Mouse (Mus musculus) spleen, postnatal 4 days (tissue): ENCODE results near the gene Chd2.

Source experiments
- DNase-seq, 2 experiments: peaks; one replicate each; pipeline ENCODE4 v3.0.0; 2022; ENCODE audit warnings: low spot score in 2 of 2

Chd2 gene

DNA sequence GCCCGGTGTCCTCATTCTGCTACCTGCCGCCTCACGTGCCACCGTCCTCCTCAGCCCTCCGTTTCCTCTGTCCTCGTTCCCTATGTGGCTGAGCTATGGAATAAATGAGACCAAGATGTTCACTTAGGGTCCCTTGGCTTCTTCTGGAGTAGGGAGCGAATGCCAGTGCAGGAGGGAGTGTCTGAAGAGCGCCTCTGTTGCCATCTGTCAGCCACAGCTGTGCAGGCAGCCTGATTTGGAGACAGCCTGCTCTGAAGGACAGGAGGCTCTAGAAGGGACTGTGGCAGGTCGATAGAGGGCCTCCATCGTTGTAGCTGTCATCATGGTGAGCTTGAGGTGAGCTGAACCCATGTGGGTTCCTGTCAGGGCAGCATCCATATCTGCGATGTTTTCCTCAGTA lies 136.1 kb downstream of the Chd2 start:
- no peak for DNase-seq

DNA sequence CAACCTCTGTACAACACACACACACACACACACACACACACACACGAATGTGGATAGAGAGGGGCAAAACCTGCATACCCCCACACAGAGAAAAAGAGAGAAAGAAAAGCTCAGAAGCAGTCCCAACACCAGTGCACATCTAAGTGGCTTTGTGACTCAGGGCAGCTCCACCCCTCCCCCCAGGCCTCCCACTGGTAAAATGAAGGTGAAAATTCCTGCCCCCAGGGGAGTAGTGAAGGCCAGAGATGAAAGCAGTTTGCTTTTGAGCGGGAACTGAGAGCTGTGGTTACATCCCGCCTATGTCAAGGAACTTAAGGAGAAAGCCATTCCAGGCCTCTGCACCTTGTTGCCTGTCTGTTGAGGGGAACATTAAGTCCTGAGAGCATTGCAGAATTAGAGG lies 138.1 kb downstream of the Chd2 start:
- no peak for DNase-seq

DNA sequence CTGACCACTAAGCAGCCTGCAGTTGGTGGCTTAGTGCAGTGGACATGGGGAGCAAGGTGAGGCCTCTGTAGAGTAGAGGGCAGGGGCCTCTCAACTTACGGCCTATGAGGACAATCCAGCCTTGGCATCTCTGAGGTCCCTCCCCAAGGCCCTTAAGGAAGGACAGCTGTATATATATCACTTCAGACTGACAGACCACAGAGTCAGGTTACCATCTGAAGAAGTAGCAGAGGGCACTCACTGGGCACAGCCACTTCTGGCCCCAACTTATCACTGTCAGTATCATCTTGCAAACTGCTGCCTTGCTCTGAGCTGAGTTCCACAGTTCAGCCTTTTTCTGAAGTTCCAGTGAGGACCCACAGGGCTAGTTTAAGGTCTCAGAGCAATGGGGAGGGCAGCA lies 139.0 kb downstream of the Chd2 start:
- DNase-seq, result no peak

DNA sequence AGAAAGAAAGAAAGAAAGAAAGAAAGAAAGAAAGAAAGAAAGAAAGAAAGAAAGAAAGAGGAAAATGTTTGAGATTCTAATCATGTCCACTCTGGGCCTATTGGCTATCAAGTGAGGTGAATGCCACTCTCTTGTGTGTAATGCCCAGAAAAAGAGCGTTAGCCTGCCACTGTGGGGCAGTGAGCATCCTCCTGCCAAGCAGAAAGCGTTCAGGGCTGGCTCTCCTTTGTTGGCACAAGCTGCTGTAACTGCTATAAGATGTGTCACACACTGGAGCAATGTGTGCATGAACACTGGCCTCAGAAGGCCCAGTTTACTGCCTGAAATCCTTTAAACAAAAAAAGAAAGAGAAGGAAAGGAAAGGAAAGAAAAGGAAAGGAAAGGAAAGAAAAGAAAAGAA lies 139.5 kb downstream of the Chd2 start:
- DNase-seq, result no peak

DNA sequence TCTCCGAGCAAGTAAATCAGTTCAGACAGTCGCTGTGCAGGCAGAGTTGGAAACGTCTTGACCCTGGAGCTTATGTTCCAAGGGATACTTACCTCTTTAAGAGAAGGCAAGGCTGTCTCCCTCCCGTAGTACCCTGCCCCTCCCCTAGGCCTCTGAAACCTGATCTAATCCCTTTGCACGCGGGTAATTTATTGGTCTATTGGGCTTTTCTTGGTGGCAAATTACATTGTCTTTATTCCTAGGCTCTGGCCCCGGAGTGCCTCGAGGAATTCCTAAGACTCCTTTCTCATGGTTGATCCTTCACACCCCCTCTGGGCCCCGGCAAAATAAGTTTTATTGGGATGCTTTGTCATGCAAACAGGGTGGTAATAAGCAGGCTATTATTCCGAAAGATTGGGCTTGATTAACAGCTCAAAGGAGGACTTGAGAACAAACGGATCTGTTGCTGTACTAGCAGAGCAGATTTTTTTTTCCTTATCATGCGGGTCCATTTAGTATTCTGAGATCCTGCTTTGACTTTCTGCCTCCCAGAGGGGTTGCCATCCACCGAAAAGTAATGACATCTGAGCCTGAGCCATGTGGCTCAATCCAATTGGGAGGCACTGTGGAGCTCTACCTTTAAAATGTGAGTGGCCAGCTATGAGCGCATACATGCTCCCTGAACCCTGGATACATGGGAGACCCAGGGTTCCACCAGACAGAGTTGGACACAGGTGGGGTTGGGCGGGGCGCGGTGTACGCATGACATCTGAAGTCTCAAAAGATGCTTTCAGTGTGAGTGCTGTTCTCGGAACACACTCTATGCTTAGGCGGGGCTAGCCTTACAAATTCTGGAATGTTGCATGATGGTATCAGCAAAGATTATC lies 141.3 kb downstream of the Chd2 start:
- DNase-seq, result no peak

DNA sequence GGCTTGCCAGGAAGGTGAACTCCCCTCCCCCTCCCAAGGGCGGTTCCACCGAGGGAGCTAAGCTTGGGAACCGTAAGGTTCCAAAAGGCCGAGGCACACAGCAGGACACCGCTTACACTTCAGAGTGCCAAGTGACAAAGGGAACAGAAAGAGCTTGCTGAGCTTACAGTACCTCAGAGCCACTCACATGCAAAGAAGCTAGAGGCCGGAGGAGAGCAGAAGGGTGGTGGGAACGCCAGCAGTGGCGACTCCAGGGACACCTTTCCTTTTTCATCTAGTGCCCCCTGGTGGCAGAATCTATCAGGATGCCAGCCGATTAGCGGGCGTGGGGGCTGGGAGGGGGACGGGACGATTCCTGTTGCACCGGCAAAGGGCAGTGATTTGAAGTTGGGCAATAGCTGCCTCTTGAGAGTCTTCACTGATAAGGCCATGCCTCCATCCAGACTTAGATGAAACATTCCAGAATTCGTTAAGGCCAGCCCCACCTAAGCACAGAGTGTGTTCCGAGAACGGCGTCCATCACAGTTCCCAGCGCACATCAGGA lies 142.1 kb downstream of the Chd2 start:
- peak; percentile 43 to 78 for DNase-seq

DNA sequence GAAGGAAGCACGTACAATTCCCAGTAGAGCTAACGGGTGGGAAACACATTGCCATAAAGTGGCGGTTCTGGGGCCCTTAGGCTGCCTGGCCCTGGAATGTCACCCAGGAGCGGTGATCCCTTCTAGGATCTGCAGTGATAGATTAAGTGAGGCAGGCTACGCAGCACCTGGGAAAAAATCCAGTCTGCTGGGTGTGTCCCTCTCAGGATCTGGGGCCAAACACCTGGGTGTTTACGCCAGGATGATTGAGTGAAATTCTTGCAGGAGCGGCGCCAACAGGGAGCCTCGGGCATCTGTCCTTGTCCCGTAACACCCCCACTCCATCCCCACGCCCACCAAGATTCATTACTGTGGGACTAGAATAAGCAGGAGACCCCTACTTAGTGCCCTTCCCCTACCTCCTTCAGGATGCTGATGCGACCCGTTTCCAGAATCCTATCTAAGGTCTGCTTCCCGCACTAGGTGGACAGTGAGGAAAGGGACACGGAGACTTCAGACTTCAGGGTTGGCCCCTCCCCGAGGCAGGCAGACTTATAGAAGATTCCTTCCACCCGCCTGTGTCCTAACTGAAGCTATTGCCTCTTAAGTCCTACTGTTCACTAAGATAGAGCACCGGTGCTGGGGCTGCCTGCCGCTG lies 142.7 kb downstream of the Chd2 start:
- no peak for DNase-seq

DNA sequence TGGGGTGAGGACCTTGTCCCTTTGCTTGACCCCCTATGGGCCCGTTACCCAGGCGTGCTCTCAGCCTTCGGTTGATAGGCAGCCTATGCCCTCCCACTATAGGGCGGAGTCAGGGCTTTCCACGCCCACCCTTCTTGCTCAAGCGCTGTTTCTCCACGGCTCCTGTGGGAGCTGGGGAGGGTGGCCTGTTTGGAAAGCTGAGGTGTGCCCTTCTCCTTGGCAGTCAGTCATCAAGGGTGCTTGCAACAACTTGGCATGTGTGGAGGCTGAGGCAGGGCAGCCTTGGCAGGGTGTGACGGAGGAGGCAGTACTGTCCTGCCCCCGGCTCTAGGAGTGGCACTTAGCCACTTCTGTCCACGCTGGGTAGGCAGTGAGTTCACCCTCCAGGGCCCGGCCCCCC lies 143.3 kb downstream of the Chd2 start:
- no peak for DNase-seq

DNA sequence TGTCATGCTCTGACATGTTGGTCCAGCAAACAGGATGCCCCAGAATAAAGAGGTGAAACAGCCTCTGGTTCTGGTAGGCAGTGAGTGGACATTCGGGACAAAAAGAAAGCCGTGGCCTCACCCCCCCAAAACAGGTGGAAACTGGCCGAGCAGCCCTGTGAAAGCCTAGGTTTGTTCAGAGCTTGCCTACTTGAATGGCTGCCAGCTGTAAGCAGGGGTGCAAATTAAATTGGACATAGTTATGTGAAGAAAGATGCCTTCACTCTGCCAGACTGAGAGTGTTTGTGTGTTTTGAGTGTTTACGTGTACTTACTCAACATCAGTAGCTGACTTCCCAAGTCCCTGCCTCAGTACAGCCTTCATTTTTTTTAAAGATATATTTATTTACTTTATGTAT lies 147.6 kb downstream of the Chd2 start:
- no peak for DNase-seq

DNA sequence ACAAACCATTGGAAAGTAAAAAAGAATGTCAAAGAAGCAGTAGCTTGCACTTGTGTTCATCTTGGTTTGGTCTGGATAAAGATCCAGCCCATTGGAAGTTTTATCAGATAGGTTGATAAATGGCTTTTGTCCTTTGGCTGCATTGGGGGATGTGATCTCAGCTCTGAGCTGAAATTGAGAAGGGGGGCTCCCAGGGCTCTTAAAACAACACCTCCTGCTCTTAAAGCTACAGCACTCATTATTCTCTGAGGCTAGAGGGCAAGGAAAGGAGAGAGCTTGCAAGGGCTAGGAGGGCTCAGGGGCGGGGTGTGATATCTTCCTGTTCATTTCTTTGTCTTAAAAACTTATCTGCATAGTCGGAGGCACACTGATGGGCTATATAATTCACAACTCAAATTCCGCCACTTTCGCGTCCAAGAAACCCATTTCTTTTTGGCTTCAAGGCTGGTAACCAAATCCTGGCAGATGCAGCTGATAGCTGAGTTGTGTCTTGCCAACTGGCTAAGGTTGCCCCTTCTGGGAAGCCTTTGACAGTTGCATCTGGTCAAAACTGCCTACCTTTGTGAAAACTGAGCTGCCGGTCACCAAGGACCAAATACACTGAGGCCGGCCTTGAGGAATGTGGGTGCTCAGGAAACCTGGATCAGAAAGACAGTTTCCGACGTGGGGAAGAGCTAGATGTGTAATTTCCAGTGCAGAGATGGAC lies 148.2 kb downstream of the Chd2 start:
- DNase-seq, result no peak

DNA sequence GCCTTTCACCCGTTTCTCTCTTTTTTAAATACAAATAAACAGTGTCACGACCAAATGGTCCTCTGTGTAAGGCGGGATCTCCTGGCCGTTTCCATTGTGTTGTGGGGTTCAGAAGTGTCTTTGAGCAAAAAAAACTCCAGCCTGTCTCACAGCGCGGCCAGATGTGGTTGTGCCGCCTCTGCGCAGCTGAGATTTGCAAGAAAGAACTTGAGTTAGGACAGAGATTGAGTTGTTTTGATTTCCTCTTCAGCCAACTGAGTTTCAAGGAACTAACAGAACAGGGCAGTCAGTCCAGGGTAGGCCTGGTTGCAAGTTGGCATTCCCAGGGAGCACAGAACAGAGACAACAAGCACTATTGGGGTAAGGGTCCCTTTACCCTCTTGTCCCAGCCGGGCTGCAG lies 149.3 kb downstream of the Chd2 start:
- no peak for DNase-seq

DNA sequence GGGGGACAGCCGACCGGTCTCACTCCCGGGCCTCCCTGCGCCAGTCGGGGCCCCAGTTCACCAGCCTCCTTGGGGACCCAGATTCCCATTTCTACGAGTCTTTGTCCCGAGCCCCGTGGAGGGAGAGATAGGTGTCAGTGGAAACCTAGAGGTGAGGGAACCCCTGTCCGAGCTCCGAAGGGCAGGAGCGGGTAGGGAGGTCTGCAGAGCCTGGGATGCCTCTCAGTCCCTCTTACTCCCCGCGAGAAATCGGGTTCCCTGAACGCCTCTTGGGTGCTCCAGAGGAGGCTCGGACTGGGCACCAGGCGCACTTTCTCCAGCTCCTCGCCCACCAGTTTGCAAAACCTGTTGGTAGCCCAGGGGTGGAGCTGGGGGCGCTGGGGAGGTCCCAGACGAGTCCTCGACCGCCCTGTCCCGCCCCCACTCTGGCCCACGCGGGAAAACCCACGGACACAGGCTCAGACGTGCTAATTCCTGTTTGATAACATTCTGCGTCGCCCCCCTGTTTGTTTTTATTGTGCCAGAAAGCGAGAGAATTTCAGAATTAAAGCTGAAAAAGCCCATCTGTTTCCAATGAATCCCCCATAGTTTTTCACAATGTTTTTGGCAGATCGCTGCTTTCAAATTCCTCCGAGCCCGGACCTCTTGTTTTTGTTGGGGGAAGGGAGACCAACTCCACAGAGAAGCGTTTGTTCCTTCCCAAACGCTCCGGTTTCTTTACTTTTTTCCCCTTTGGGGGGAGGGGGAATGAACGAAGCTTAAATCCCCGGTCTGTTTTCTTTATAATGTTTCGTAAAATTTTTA lies 149.9 kb downstream of the Chd2 start:
- no peak for DNase-seq

DNA sequence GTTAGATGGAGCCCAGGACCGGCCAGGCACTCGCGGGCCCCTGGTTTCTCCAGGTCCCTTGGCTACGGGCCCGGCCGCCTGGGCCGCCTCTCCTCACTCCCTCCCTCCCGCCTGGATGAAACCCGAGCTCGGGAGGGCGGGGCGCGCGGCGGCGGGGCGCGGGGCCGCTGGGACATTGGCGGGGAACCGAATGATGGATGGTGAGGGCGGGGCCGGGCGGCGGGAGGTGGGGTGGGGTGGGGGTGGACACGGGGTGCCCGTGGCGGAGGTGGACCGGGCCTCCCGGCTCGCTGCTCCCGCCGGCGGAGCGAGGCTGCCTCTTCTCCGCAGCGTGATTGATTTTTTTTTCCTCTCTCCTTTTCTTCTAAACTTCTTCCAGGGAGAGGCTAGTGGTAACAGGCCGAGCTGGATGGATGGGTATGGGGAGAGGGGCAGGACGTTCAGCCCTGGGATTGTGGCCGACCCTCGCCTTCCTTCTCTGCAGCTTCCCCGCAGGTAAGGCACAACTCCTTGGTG lies 150.6 kb downstream of the Chd2 start:
- peak in 1 of 2 experiments; percentile 25 for DNase-seq

DNA sequence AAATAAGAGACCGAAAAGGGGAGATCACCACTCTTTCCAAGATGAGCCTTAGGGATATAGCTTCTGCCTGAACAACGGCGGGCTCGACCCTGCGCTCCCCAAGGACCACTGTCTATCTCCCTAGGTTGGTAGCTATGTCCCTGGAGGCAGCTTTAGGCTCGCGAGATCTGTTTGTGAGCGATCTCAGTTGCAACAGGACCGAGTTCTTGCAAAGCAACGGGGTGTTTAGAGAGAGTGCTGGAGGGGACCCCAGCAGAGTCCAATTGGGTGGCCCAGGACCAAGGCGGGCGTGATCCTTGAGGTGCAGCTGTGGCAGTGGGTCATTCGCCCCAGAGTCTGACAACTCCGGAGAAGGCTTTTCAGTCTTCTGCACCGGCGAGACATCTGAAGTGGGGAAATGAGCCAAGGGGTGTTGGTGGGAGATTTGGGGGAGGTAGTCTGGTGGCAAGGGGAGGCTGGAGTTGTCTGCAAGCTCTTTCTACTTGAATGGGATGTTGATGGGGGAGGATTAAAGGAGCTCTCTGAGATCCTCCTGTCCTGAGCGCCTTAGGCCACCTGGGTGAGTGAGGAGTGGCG lies 151.1 kb downstream of the Chd2 start:
- DNase-seq, result no peak

DNA sequence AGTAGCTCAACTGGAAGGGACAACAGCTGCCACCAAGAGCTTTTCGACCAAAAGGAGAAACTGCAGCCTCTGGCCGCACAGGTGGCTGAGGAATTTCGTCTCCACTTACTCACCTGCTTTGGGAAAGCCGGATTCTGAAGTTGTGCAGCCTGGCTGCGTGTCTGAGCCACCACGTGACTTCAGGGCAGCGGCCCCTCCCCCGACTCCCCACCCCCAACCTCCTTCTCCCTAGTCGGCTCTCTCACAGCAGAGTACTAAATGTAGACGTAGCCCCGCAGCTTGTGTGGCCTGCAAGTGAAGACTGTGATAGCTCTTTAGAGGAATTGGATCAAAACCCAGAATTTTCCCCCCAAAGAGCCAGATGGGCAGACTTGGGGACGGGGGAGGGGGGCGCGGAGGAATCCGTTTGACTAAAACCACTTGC lies 151.7 kb downstream of the Chd2 start:
- DNase-seq, result no peak

DNA sequence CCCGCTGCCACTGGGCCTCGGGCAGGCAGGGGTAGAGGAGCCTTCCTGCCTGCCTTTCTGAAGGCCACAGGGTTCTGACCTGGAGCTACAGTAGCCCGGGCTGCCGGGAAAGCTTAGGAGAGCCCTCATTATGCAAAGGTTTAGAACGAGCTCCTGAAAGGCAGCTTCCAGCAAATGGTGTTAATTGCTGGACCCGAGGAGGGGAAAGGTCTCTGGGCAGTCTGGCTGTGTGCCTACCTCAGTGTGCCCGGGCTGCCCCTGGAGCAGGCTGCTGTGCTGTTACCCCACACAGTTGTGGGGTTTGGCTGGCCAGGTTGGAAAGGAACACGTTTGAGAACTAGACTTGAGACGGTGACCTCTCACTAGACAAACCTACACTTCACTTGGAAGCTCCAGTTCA lies 152.2 kb downstream of the Chd2 start:
- DNase-seq, result no peak

DNA sequence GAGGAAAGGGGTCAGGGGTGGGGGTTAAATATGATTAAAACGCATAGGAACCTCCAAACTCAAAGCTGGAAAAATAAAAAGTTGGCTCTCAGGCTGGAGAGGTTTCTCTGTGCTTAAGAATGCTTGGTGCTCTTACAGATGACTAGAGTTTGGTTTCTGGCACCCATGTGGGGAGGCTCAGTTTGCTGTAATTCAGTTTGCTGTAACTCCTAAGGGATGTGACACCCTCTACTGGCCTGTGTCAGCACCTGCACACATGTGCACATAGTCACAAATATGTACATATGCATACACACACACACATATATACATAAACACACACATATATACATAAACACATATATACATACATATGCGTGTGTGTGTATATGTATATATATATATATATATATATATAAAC lies 152.8 kb downstream of the Chd2 start:
- DNase-seq, result no peak

DNA sequence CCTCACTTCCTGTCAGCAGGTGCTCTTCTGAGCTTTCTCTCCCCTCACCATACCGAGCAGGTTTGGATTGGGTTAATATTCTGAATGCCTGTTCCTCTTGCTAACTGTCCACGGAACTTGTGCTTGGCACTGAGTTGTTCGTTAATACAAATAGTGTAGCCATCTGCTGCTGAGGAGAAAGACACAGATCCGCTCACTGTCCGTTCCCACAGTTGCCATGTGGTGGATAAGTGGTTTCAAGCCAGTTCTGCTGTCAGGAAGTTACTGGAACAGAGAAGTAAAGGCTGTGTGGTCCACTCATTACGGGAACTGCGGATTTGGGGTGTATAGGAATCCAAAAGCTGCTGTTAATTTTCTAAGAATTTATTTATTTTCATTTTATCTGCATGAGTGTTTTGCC lies 158.8 kb downstream of the Chd2 start:
- DNase-seq, result no peak

DNA sequence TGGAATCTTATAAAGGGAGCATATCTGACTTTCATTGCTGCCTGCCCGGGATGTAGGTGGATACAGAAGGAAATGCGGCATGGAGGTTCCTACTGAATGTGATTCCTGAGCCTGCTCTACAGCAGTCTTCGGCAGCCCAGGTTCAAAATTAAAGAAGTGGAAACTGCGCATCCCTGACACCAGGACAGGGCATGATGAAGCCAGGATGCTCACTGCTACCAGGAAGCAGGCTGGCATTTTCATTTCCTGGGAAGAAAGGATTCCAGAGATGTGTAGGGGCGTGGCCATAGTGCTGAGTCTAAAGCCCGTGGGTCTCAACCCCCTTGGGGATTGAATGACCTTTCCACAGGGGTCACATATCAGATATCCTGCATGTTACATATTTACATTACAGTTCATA lies 163.6 kb downstream of the Chd2 start:
- DNase-seq, result no peak

DNA sequence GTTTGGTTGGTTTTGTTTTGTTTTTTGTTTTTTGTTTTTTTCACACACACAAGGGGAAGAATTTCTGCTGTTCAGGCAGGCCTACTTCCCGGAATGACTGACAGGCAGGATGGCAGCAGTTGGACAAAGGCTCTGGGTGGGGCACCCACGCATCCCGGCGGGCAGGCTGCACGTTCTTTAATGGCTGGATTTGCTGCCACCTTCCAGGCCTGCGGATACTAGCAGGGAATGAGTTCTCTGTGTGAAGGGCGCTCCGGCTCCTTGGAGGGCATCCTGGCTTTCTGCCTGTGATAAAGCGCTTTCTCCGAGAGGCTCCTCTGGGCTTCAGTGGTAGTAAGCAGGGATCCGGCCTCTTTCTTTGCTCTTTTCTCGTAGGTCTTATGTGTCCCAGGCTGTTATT lies 164.3 kb downstream of the Chd2 start:
- DNase-seq, result no peak
